Mouse (Mus musculus) heart, postnatal 0 days (tissue): ENCODE results near the gene Olfr108. TPM values are rescaled to one million over a fixed set of nuclear protein-coding genes. Genes with fewer than 3 reads are reported as not detected.

Experiments used
- ATAC-seq: fragments of 200-750 bp; cut with Nextera tagmentation; 2 replicates; pipeline ENCODE4 v1.8.0; 2017; ENCODE audit warnings: low read depth, moderate number of reproducible peaks, moderate library complexity; ENCODE audit not compliant: insufficient read depth
- DNase-seq: peaks from one replicate; pipeline ENCODE4 v3.0.0-alpha.2; 2016; ENCODE audit warnings: low spot score
- H3K27ac ChIP-seq: fragments of 300-500 bp; sonication (generic); 2 replicates; pipeline ENCODE4 v1.5.1; 2014; ENCODE audit warnings: low read depth, mild to moderate bottlenecking
- H3K27me3 ChIP-seq: fragments of 300-500 bp; sonication (generic); 2 replicates; pipeline ENCODE4 v1.6.1; 2014; ENCODE audit warnings: low read length, mixed read lengths; ENCODE audit not compliant: control insufficient read depth, insufficient read depth
- H3K36me3 ChIP-seq: fragments of 300-500 bp; sonication (generic); replicated peaks from 2 replicates; pipeline ENCODE4 v1.6.1; 2014; ENCODE audit warnings: low read length, mixed read lengths; ENCODE audit not compliant: control insufficient read depth, insufficient read depth
- H3K4me1 ChIP-seq: fragments of 300-500 bp; sonication (generic); 2 replicates; pipeline ENCODE4 v1.6.1; 2014; ENCODE audit warnings: antibody characterized with exemption; ENCODE audit not compliant: control insufficient read depth, insufficient read depth
- H3K4me2 ChIP-seq: fragments of 300-500 bp; sonication (generic); 2 replicates; pipeline ENCODE4 v1.6.1; 2014; ENCODE audit warnings: low read depth, mild to moderate bottlenecking, low read length, moderate library complexity
- H3K4me3 ChIP-seq: fragments of 300-500 bp; sonication (generic); 2 replicates; pipeline ENCODE4 v1.5.1; 2014; ENCODE audit warnings: low read depth, low read length
- H3K9ac ChIP-seq: fragments of 300-500 bp; sonication (generic); replicated peaks from 2 replicates; pipeline ENCODE4 v1.6.1; 2014; ENCODE audit warnings: low read depth, low read length, mixed read lengths
- H3K9me3 ChIP-seq: fragments of 300-500 bp; sonication (generic); replicated peaks from 2 replicates; pipeline ENCODE4 v1.6.1; 2016; ENCODE audit warnings: low read length; ENCODE audit not compliant: control insufficient read depth
- CTCF ChIP-seq: IDR thresholded peaks from 2 replicates; pipeline ENCODE4 v1.5.1; 2016; ENCODE audit warnings: antibody characterized with exemption, control low read depth, low read depth
- EP300 ChIP-seq: IDR thresholded peaks from 2 replicates; pipeline ENCODE4 v1.6.1; 2016; ENCODE audit warnings: antibody characterized with exemption, low read depth
- WGBS: fragments of 180-500 bp; shearing (Covaris S2); extraction: QIAGEN DNeasy Blood & Tissue Kit; methylation state at CpG from one replicate; pipeline ENCODE4 v1.1.7; 2014; 5-methylcytosine and 5-hydroxymethylcytosine counted together
- polyA plus RNA-seq: library from polyadenylated mRNA; unstranded; fragments of >200 nt; fragmentation: Nextera tagmentation; extraction: Ambion mirVana; gene quantifications from 2 replicates; pipeline ENCODE4 v1.2.1, GENCODE M21; 2015
- total RNA-seq: library from RNA; depleted of rRNA; stranded (reverse); fragments of >200 nt; gene quantifications from 2 replicates; pipeline ENCODE4 v1.2.3, GENCODE M21; 2014; ENCODE audit warnings: low replicate concordance; rRNA removed

Gene Olfr108
- total RNA-seq (not detected in 2 replicates), polyA plus RNA-seq (not detected in 2 replicates)

- no peak for ATAC-seq
- Histone ChIP-seq H3K27me3 (no peaks in the 10 kb centered on the region), H3K4me1 (no peaks in the 10 kb centered on the region), H3K9me3 (no peaks in the 10 kb centered on the region), H3K4me3 (no peak within 1 kb of the TSS), H3K4me2 (no peak within 1 kb of the TSS), H3K27ac (no peak within 1 kb of the TSS), H3K9ac (no peak within 1 kb of the TSS), H3K36me3 (no peaks in the 10 kb centered on the region)
- no peak for DNase-seq
- 67% methylated on average over 1 of the region's 1 CpGs for WGBS
- TF ChIP-seq EP300 (no peak), CTCF (no peak)
These were observed at the start of gene Olfr108 for GRCm38 (mm10) chr17:37445180-37445579. Gene Olfr108 (plus strand): TSS chr17:37445480.

GRCm38 (mm10) chr17:37398926-37399325, 46.4 kb upstream of the Olfr108 start, which contains the start of gene Olfr107:
Gene Olfr107 (plus strand): TSS chr17:37399226.
- no peak within 1 kb of the TSS for H3K4me2 ChIP-seq
- WGBS, result 63% methylated on average over 3 of the region's 3 CpGs
- no peaks in the 10 kb centered on the region for H3K36me3 ChIP-seq
- no peaks in the 10 kb centered on the region for H3K4me1 ChIP-seq
- H3K27me3 ChIP-seq, result no peaks in the 10 kb centered on the region
- DNase-seq, result no peak
- no peak within 1 kb of the TSS for H3K27ac ChIP-seq
- TF ChIP-seq EP300, result no peak
- no peak for TF ChIP-seq CTCF
- no peak for ATAC-seq
- no peak within 1 kb of the TSS for H3K9ac ChIP-seq
- no peak within 1 kb of the TSS for H3K4me3 ChIP-seq
- H3K9me3 ChIP-seq, result no peaks in the 10 kb centered on the region

- no peak for ATAC-seq
- no peak for DNase-seq
- Histone ChIP-seq H3K9me3 (peaks cover 2% of the 10 kb centered on the region; the same call in 1 of the 2 replicates), H3K4me2 (no peak overlapping the region), H3K4me1 (no peaks in the 10 kb centered on the region), H3K27me3 (no peaks in the 10 kb centered on the region), H3K9ac (no peak overlapping the region), H3K27ac (no peak overlapping the region), H3K4me3 (no peak overlapping the region), H3K36me3 (no peaks in the 10 kb centered on the region)
- no peak for TF ChIP-seq CTCF
These were observed 31.9 kb upstream of the Olfr108 start for GRCm38 (mm10) chr17:37413380-37413779.

GRCm38 (mm10) chr17:37458616-37459015, 13.3 kb downstream of the Olfr108 start, which contains the start of gene Olfr109:
Gene Olfr109 (plus strand): TSS chr17:37458916.
- H3K9ac ChIP-seq, result no peak within 1 kb of the TSS
- no peak for DNase-seq
- no peak within 1 kb of the TSS for H3K4me2 ChIP-seq
- TF ChIP-seq EP300 (no peak), CTCF (no peak)
- H3K9me3 ChIP-seq, result no peaks in the 10 kb centered on the region
- no peaks in the 10 kb centered on the region for H3K36me3 ChIP-seq
- ATAC-seq, result no peak
- H3K4me1 ChIP-seq, result no peaks in the 10 kb centered on the region
- WGBS, result 70% methylated on average over 1 of the region's 1 CpGs
- no peaks in the 10 kb centered on the region for H3K27me3 ChIP-seq
- H3K4me3 ChIP-seq, result no peak within 1 kb of the TSS
- no peak within 1 kb of the TSS for H3K27ac ChIP-seq

- Histone ChIP-seq H3K27me3 (no peaks in the 10 kb centered on the region), H3K27ac (no peak within 1 kb of the TSS), H3K9me3 (0 out of 2 replicates have a peak, but pooled peaks cover 3% of the 10 kb centered on the region), H3K4me2 (no peak within 1 kb of the TSS), H3K4me3 (no peak within 1 kb of the TSS), H3K36me3 (no peaks in the 10 kb centered on the region), H3K4me1 (no peaks in the 10 kb centered on the region), H3K9ac (no peak within 1 kb of the TSS)
- DNase-seq, result no peak
- WGBS, result 73% methylated on average over 2 of the region's 2 CpGs
- no peak for TF ChIP-seq CTCF
- no peak for TF ChIP-seq EP300
- ATAC-seq, result no peak
These were observed 38.2 kb downstream of the Olfr108 start, which contains the start of gene H2-M2 for GRCm38 (mm10) chr17:37483452-37483851. Gene H2-M2 (minus strand): TSS chr17:37483552.

GRCm38 (mm10) chr17:37491930-37492518, 46.7 kb downstream of the Olfr108 start, which contains the start of gene Olfr110:
Gene Olfr110 (plus strand): TSS chr17:37492468.
- Histone ChIP-seq H3K4me2 (no peak within 1 kb of the TSS), H3K4me3 (no peak within 1 kb of the TSS), H3K27ac (no peak within 1 kb of the TSS), H3K4me1 (no peaks in the 10 kb centered on the region), H3K36me3 (no peaks in the 10 kb centered on the region), H3K9ac (no peak within 1 kb of the TSS), H3K9me3 (0 out of 2 replicates have a peak, but pooled peaks cover 3% of the 10 kb centered on the region), H3K27me3 (no peaks in the 10 kb centered on the region)
- 32% methylated on average over 1 of the region's 1 CpGs for WGBS
- no peak for DNase-seq
- no peak for TF ChIP-seq EP300
- no peak for TF ChIP-seq CTCF
- no peak for ATAC-seq

Other genes starting within 250 kb of the Olfr108 start
- not detected in 2 replicates for gene Olfr94, start 244.5 kb upstream of the Olfr108 start, total RNA-seq
- not detected in 2 replicates for gene Olfr94, start 244.5 kb upstream of the Olfr108 start, polyA plus RNA-seq
- gene Olfr95, start 232.4 kb upstream of the Olfr108 start, total RNA-seq, result not detected in 2 replicates
- not detected in 2 replicates for gene Olfr95, start 232.4 kb upstream of the Olfr108 start, polyA plus RNA-seq
- not detected in 2 replicates for gene Olfr96, start 225.3 kb upstream of the Olfr108 start, total RNA-seq
- not detected in 2 replicates for gene Olfr96, start 225.3 kb upstream of the Olfr108 start, polyA plus RNA-seq
- gene Olfr97, start 208.2 kb upstream of the Olfr108 start, total RNA-seq, result not detected in 2 replicates
- gene Olfr97, start 208.2 kb upstream of the Olfr108 start, polyA plus RNA-seq, result not detected in 2 replicates
- gene Olfr98, start 181.7 kb upstream of the Olfr108 start, total RNA-seq, result not detected in 2 replicates
- gene Olfr98, start 181.7 kb upstream of the Olfr108 start, polyA plus RNA-seq, result not detected in 2 replicates
- 0.42 and 0.43 TPM in 2 replicates for gene H2-M3, start 175.3 kb upstream of the Olfr108 start, total RNA-seq
- gene H2-M3, start 175.3 kb upstream of the Olfr108 start, polyA plus RNA-seq, result 2.6 and 2.9 TPM in 2 replicates
- not detected in 2 replicates for gene Olfr99, start 162.0 kb upstream of the Olfr108 start, total RNA-seq
- gene Olfr99, start 162.0 kb upstream of the Olfr108 start, polyA plus RNA-seq, result not detected in 2 replicates
- gene Olfr101, start 141.2 kb upstream of the Olfr108 start, total RNA-seq, result not detected in 2 replicates
- gene Olfr101, start 141.2 kb upstream of the Olfr108 start, polyA plus RNA-seq, result not detected in 2 replicates
- not detected in 2 replicates for gene Olfr102, start 128.4 kb upstream of the Olfr108 start, total RNA-seq
- gene Olfr102, start 128.4 kb upstream of the Olfr108 start, polyA plus RNA-seq, result not detected in 2 replicates
- not detected in 2 replicates for gene Olfr103, start 105.8 kb upstream of the Olfr108 start, total RNA-seq
- not detected in 2 replicates for gene Olfr103, start 105.8 kb upstream of the Olfr108 start, polyA plus RNA-seq
- gene Olfr104-ps, start 85.9 kb upstream of the Olfr108 start, total RNA-seq, result not detected in 2 replicates
- gene Olfr104-ps, start 85.9 kb upstream of the Olfr108 start, polyA plus RNA-seq, result not detected in 2 replicates
- not detected in 2 replicates for gene Olfr105-ps, start 66.4 kb upstream of the Olfr108 start, total RNA-seq
- not detected in 2 replicates for gene Olfr105-ps, start 66.4 kb upstream of the Olfr108 start, polyA plus RNA-seq
- gene Olfr106-ps, start 55.1 kb upstream of the Olfr108 start, total RNA-seq, result not detected in 2 replicates
- gene Olfr106-ps, start 55.1 kb upstream of the Olfr108 start, polyA plus RNA-seq, result not detected in 2 replicates
- not detected in 2 replicates for gene Olfr107, start 46.3 kb upstream of the Olfr108 start, total RNA-seq
- gene Olfr107, start 46.3 kb upstream of the Olfr108 start, polyA plus RNA-seq, result not detected in 2 replicates
- gene Olfr109, start 13.4 kb downstream of the Olfr108 start, total RNA-seq, result not detected in 2 replicates
- gene Olfr109, start 13.4 kb downstream of the Olfr108 start, polyA plus RNA-seq, result not detected in 2 replicates
- gene H2-M2, start 38.1 kb downstream of the Olfr108 start, total RNA-seq, result not detected in 2 replicates
- gene H2-M2, start 38.1 kb downstream of the Olfr108 start, polyA plus RNA-seq, result not detected in 2 replicates
- not detected in 2 replicates for gene Olfr110, start 47.0 kb downstream of the Olfr108 start, total RNA-seq
- gene Olfr110, start 47.0 kb downstream of the Olfr108 start, polyA plus RNA-seq, result not detected in 2 replicates
- not detected in 2 replicates for gene Olfr111, start 62.5 kb downstream of the Olfr108 start, total RNA-seq
- gene Olfr111, start 62.5 kb downstream of the Olfr108 start, polyA plus RNA-seq, result not detected in 2 replicates
- not detected in 2 replicates for gene Olfr112, start 124.0 kb downstream of the Olfr108 start, total RNA-seq
- not detected in 2 replicates for gene Olfr112, start 124.0 kb downstream of the Olfr108 start, polyA plus RNA-seq
- gene Olfr113, start 132.2 kb downstream of the Olfr108 start, total RNA-seq, result not detected in 2 replicates
- not detected in 2 replicates for gene Olfr113, start 132.2 kb downstream of the Olfr108 start, polyA plus RNA-seq
- not detected in 2 replicates for gene Olfr114, start 147.3 kb downstream of the Olfr108 start, total RNA-seq
- not detected in 2 replicates for gene Olfr114, start 147.3 kb downstream of the Olfr108 start, polyA plus RNA-seq
- not detected in 2 replicates for gene Olfr115, start 181.6 kb downstream of the Olfr108 start, total RNA-seq
- not detected in 2 replicates for gene Olfr115, start 181.6 kb downstream of the Olfr108 start, polyA plus RNA-seq
- not detected in 2 replicates for gene Olfr116, start 181.7 kb downstream of the Olfr108 start, total RNA-seq
- not detected in 2 replicates for gene Olfr116, start 181.7 kb downstream of the Olfr108 start, polyA plus RNA-seq
- not detected in 2 replicates for gene Olfr117, start 218.3 kb downstream of the Olfr108 start, total RNA-seq
- gene Olfr117, start 218.3 kb downstream of the Olfr108 start, polyA plus RNA-seq, result not detected in 2 replicates
- gene Olfr118, start 221.5 kb downstream of the Olfr108 start, total RNA-seq, result not detected in 2 replicates
- not detected in 2 replicates for gene Olfr118, start 221.5 kb downstream of the Olfr108 start, polyA plus RNA-seq